Mouse (Mus musculus): ENCODE measurements around the gene 4833439L19Rik. TPM values are rescaled to one million over a fixed set of nuclear protein-coding genes. Genes with fewer than 3 reads are reported as not detected.
A peak's percentile ranks its signal among the peaks of the same experiment; 100 is the strongest.

The 4833439L19Rik gene
- polyA plus RNA-seq, 1 experiment: 165 TPM

GRCm38 (mm10) chr13:54532134-54532533 is 33.1 kb downstream of the 4833439L19Rik start:
- no peak for DNase-seq (ENCODE audit: extremely low spot score in 1 of 2, low spot score in 1 of 2)

GRCm38 (mm10) chr13:54527140-54527539 is 38.1 kb downstream of the 4833439L19Rik start:
- DNase-seq (ENCODE audit: extremely low spot score in 1 of 2, low spot score in 1 of 2): no peak

- no peak for DNase-seq (ENCODE audit: extremely low spot score in 1 of 2, low spot score in 1 of 2)
These were observed 44.1 kb downstream of the 4833439L19Rik start for GRCm38 (mm10) chr13:54521181-54521580.

- peak in 1 of 2 experiments; percentile 9 for DNase-seq (ENCODE audit: extremely low spot score in 1 of 2, low spot score in 1 of 2)
These were observed 45.0 kb downstream of the 4833439L19Rik start for GRCm38 (mm10) chr13:54520221-54520620.

GRCm38 (mm10) chr13:54505920-54506319 is 59.3 kb downstream of the 4833439L19Rik start:
- DNase-seq (ENCODE audit: extremely low spot score in 1 of 2, low spot score in 1 of 2): peak in 1 of 2 experiments; percentile 34

GRCm38 (mm10) chr13:54504611-54505260 is 60.5 kb downstream of the 4833439L19Rik start:
- no peak for DNase-seq (ENCODE audit: extremely low spot score in 1 of 2, low spot score in 1 of 2)

GRCm38 (mm10) chr13:54503604-54504521 is 61.4 kb downstream of the 4833439L19Rik start, which contains the start of gene Simc1:
Gene Simc1 (plus strand): TSS chr13:54503779.
- DNase-seq (ENCODE audit: extremely low spot score in 1 of 2, low spot score in 1 of 2): peak in 1 of 2 experiments; percentile 50

GRCm38 (mm10) chr13:54503278-54503603 is 62.0 kb downstream of the 4833439L19Rik start:
- DNase-seq (ENCODE audit: extremely low spot score in 1 of 2, low spot score in 1 of 2): no peak

GRCm38 (mm10) chr13:54501957-54502690 is 63.1 kb downstream of the 4833439L19Rik start:
- DNase-seq (ENCODE audit: extremely low spot score in 1 of 2, low spot score in 1 of 2): no peak

- no peak for DNase-seq (ENCODE audit: extremely low spot score in 1 of 2, low spot score in 1 of 2)
These were observed 63.9 kb downstream of the 4833439L19Rik start for GRCm38 (mm10) chr13:54501352-54501751.

Other genes starting within 250 kb of the 4833439L19Rik start
- 389 and 416 TPM in 2 replicates for gene Cplx2, start 194.1 kb downstream of the 4833439L19Rik start, polyA plus RNA-seq (2012; rRNA removed)
- gene Thoc3, start 96.6 kb downstream of the 4833439L19Rik start, polyA plus RNA-seq (2012; rRNA removed): 24.4 and 25.0 TPM in 2 replicates
- gene Simc1, start 61.7 kb downstream of the 4833439L19Rik start, polyA plus RNA-seq (2012; rRNA removed): 17.1 and 18.6 TPM in 2 replicates
- gene Arl10, start 9.6 kb upstream of the 4833439L19Rik start, polyA plus RNA-seq (2012; rRNA removed): 13.5 and 20.6 TPM in 2 replicates
- 24.5 and 29.3 TPM in 2 replicates for gene Nop16, start 24.7 kb upstream of the 4833439L19Rik start, polyA plus RNA-seq (2012; rRNA removed)
- 233 and 327 TPM in 2 replicates for gene Higd2a, start 24.8 kb upstream of the 4833439L19Rik start, polyA plus RNA-seq (2012; rRNA removed)
- gene Cltb, start 45.9 kb upstream of the 4833439L19Rik start, polyA plus RNA-seq (2012; rRNA removed): 306 and 339 TPM in 2 replicates
- 35.0 and 39.6 TPM in 2 replicates for gene Faf2, start 56.3 kb upstream of the 4833439L19Rik start, polyA plus RNA-seq (2012; rRNA removed)
- 133 and 142 TPM in 2 replicates for gene Rnf44, start 128.5 kb upstream of the 4833439L19Rik start, polyA plus RNA-seq (2012; rRNA removed)
- 0.15 and 0.22 TPM in 2 replicates for gene Cdhr2, start 136.0 kb upstream of the 4833439L19Rik start, polyA plus RNA-seq (2012; rRNA removed)
- gene Gprin1, start 184.4 kb upstream of the 4833439L19Rik start, polyA plus RNA-seq (2012; rRNA removed): 82.2 and 88.5 TPM in 2 replicates
- 560 and 602 TPM in 2 replicates for gene Sncb, start 201.2 kb upstream of the 4833439L19Rik start, polyA plus RNA-seq (2012; rRNA removed)
- not detected in 2 replicates for gene Eif4e1b, start 218.6 kb upstream of the 4833439L19Rik start, polyA plus RNA-seq (2012; rRNA removed)
- 48.2 and 57.8 TPM in 2 replicates for gene Tspan17, start 223.9 kb upstream of the 4833439L19Rik start, polyA plus RNA-seq (2012; rRNA removed)

Measured in frontal cortex, adult 2 months (tissue).